Mouse (Mus musculus): ENCODE results near the gene Trim30a. TPM values are rescaled to one million over a fixed set of nuclear protein-coding genes. Genes with fewer than 3 reads are reported as not detected.
"Not testable (repeated sequence)": the region's sequence is repeated elsewhere in the genome, so short reads cannot be mapped to it uniquely, and the experiment has no call there.

Gene Trim30a
- 145 and 153 TPM in 2 replicates for polyA plus RNA-seq (2012; ENCODE audit: insufficient read depth, insufficient read length, missing spikeins)

DNA sequence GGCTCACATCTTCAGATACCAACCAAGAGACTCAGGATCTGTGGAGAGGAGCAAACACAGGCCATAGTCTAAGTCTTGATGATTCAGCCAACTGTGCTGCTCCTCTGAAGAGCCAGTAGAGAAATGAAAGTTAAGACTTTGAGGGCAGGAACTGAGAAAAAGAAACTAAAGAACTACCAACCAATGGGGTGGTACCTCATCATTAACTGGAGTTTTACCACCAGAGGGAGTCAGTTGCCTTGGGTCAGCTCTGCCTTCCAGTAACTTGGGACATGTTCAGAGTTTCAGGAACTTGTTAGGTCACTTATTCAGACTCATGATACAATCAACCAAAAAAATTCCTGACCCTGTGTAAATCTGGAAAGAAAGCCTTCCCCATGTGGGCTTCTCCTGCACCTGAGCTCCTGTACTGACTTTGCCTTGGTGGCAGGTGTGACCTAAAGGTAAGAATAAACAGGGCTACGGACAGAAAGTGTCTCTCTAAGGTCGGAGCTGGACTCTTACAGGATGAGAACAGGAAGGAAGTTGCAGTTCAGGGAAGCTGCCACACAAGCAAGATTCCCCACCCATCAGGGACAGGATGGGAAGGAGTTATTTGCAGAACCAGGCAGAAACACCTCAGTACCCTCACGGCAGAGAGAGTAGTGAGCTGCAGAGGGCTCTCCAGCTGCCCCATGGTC lies at the start of gene Trim30a:
Gene Trim30a (minus strand): TSS at position 129 of the 680 bp plus-strand sequence.
- peak within 1 kb of the TSS; percentile 62 for H3K4me3 ChIP-seq (ENCODE audit: insufficient read depth, low read length)
- H3K4me1 ChIP-seq (ENCODE audit: control insufficient read depth, insufficient read depth, low read length) = no peaks in the 10 kb centered on the region
- TF ChIP-seq POLR2A (IDR thresholded peaks at IDR 0.05; ENCODE audit: borderline replicate concordance, low read depth, low read length) (no peak), CTCF (IDR thresholded peaks at IDR 0.05; ENCODE audit: low read depth, low read length) (no peak)
- H3K27ac ChIP-seq (ENCODE audit: insufficient read depth, low read depth, low read length) = peak within 1 kb of the TSS; percentile 90

DNA sequence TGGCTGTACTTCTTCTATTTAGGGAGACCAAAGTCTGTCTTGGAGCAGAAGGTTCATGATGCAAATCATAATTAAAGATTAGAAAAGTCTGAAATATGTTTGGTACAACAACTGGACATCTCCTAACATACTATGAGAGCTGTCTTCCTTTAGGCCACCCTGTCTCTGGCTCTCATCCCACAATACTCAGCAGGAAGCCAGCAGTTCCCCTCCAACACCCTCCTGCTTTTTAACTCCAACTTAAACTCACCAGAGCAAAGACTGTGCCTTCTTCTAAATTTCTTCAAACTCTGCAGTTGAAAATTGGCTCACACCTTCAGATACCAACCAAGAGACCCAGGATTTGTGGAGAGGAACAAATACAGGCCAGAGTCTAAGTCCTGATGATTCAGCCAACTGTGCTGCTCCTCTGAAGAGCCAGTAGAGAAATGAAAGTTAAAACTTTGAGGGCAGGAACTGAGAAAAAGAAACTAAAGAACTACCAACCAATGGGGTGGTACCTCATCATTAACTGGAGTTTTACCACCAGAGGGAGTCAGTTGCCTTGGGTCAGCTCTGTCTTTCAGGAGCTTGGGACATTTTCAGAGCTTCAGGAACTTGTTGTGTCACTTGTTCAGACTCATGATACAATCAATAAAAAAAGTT lies 42.5 kb upstream of the Trim30a start, which contains the start of gene Trim30d:
Gene Trim30d (minus strand): TSS at position 429 of the 645 bp plus-strand sequence.
- H3K4me3 ChIP-seq (ENCODE audit: insufficient read depth, low read length); H3K4me1 ChIP-seq (ENCODE audit: control insufficient read depth, insufficient read depth, low read length); H3K27ac ChIP-seq (ENCODE audit: insufficient read depth, low read depth, low read length): not testable (repeated sequence)

DNA sequence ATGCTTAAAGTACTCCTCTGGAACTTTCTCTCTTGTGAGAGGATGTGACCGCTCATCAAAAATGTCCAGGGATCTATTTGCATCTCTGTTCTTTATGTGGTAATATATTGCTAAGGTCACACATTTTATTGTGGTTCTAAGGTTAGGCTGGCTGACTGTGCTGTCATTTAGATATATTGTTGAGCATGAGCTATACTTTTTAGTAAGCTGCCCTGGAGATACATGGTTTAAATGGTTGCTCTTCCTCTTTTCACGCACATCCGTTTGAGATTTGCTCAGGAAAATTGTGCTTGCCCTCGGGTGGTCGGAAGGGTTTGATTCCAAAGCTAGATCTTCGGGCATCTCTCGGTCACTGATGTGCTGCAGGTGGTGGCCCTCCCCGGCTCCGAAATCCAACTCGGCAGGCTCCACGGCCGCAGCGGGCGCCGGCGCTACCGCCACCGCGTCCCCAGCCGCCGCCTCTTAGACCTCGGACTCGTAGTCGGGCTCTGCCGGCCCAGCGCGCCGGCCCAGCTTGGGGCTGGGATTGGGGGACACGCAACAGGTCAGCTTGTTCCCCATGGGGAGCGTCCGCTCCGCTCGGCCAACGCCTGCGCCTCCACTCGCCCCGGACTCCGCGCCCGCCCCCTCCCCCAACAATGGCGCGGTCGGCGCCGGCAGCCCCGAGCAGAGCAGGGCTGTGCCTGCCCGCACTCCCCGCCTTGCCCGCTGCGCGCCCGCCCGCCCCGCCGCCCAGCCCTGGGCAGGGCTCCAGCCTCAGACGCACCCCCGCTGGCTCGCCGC lies 36.8 kb upstream of the Trim30a start:
- no peaks in the 10 kb centered on the region for H3K4me1 ChIP-seq (ENCODE audit: control insufficient read depth, insufficient read depth, low read length)
- TF ChIP-seq POLR2A (IDR thresholded peaks at IDR 0.05; ENCODE audit: borderline replicate concordance, low read depth, low read length) (no peak), CTCF (IDR thresholded peaks at IDR 0.05; ENCODE audit: low read depth, low read length) (no peak)
- H3K4me3 ChIP-seq (ENCODE audit: insufficient read depth, low read length) = no peak overlapping the region
- no peak overlapping the region for H3K27ac ChIP-seq (ENCODE audit: insufficient read depth, low read depth, low read length)

DNA sequence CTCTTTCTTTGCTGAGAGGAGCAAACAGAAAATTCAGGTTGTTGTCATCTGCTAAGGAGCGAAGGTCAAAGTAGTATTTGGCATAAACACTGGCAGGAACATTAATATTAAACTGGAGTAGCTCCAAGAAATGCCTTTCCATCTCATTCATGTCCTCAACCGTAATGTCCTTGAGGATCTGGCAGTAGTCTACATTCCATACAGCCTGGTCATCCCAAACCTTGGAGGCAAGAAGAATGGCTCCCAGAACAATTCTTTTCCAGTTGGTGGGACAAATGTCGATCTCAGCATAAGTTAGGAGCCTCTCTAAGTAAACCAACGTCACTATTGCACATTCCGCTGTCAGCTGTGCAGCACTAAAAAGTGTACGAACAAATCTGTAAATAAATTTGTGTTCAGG lies 36.2 kb upstream of the Trim30a start:
- H3K4me1 ChIP-seq (ENCODE audit: control insufficient read depth, insufficient read depth, low read length); H3K4me3 ChIP-seq (ENCODE audit: insufficient read depth, low read length); H3K27ac ChIP-seq (ENCODE audit: insufficient read depth, low read depth, low read length): not testable (repeated sequence)

DNA sequence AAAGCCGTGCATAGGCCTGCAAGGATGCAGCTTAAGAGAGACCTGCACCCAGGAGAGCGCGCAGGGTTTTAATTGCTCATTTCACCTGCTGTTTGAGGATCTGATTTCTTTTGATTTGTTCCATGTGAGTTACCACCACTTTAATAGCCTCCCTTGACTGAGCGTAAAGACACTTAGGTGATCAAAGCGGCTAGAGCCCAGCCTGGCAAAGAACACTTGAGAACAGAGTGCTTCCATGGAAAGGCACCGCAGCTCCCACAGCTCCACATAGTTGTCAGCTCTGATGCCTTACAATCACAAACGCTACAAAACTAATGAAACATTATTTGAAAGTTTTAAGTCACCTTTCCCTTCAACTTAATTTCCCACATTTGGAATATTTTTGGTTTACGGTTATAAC lies 34.5 kb upstream of the Trim30a start:
- H3K27ac ChIP-seq (ENCODE audit: insufficient read depth, low read depth, low read length); H3K4me3 ChIP-seq (ENCODE audit: insufficient read depth, low read length); H3K4me1 ChIP-seq (ENCODE audit: control insufficient read depth, insufficient read depth, low read length): not testable (repeated sequence)

DNA sequence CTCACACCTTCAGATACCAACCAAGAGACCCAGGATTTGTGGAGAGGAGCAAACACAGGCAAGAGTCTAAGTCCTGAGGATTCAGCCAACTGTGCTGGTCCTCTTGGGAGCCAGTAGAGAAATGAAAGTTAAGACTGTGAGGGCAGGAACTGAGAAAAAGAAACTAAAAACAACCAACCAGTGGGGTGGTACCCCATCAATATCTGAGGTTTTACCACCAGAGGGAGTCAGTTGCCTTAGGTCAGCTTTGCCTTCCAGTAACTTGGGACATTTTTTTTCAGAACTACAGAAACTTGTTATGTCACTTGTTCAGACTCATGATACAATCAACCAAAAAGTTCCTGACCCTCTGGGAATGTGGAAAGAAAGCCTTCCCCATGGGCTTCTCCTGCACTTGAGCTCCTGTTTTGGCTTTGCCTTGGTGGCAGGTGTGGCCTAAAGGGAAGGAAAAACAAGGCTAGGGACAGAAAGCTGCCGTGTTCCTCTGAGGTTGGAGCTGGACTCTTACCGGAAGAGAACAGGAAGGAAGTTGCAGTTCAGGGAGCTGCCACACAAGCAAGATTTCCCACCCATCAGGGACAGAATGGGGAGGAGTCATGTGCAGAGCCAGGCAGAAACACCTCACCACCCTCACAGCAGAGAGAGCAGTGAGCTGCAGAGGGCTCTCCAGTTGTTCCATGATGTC lies 18.9 kb downstream of the Trim30a start:
- no peak for TF ChIP-seq CTCF (IDR thresholded peaks at IDR 0.05; ENCODE audit: low read depth, low read length)
- no peak for TF ChIP-seq POLR2A (IDR thresholded peaks at IDR 0.05; ENCODE audit: borderline replicate concordance, low read depth, low read length)
- H3K4me3 ChIP-seq (ENCODE audit: insufficient read depth, low read length) = peak overlapping the region; percentile 59
- peaks cover 12% of the 10 kb centered on the region for H3K4me1 ChIP-seq (ENCODE audit: control insufficient read depth, insufficient read depth, low read length)
- H3K27ac ChIP-seq (ENCODE audit: insufficient read depth, low read depth, low read length) = peak overlapping the region; percentile 93

DNA sequence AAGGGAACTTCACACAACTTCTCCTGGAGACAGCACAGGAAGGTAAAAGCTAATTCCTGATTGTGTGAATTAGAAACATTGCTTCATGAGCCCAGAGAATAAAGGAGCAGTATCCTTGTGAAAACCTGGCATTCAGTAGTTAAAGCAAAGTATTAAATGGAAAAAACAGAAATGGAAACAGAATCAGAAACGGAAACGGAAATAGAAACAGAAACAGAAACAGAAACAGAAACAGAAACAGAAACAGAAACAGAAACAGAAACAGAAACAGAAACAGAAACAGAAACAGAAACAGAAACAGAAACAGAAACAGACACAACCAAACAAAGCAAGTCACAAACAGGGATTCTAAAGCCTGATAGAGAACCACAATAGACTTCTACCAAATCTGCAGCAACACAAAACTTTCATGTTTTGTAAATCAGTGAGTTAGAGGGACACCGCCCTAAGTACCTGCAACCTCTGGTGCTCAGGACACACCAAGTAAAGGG lies 60.5 kb downstream of the Trim30a start:
- H3K27ac ChIP-seq (ENCODE audit: insufficient read depth, low read depth, low read length) = no peak overlapping the region
- H3K4me1 ChIP-seq (ENCODE audit: control insufficient read depth, insufficient read depth, low read length) = peaks cover 16% of the 10 kb centered on the region
- TF ChIP-seq POLR2A (IDR thresholded peaks at IDR 0.05; ENCODE audit: borderline replicate concordance, low read depth, low read length) (no peak), CTCF (IDR thresholded peaks at IDR 0.05; ENCODE audit: low read depth, low read length) (no peak)
- no peak overlapping the region for H3K4me3 ChIP-seq (ENCODE audit: insufficient read depth, low read length)

DNA sequence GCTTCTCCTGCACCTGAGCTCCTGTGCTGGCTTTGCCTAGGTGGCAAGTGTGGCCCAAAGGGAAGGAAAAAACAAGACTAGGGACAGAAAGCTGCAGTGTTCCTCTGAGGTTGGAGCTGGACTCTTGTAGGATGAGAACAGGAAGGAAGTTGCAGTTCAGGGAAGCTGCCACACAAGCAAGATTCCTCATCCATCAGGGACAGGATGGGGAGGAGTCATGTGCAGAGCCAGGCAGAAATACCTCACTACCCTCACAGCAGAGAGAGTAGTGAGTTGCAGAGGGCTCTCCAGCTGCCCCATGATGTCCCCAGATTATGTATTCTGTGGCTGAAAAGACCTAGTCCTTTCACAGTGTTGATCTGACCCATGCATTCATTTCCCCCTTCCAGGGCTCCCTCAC lies 63.9 kb downstream of the Trim30a start:
- Histone ChIP-seq H3K27ac (ENCODE audit: insufficient read depth, low read depth, low read length) (peak overlapping the region; percentile 80), H3K4me1 (ENCODE audit: control insufficient read depth, insufficient read depth, low read length) (peaks cover 20% of the 10 kb centered on the region), H3K4me3 (ENCODE audit: insufficient read depth, low read length) (no peak overlapping the region)
- TF ChIP-seq POLR2A (IDR thresholded peaks at IDR 0.05; ENCODE audit: borderline replicate concordance, low read depth, low read length) (no peak), CTCF (IDR thresholded peaks at IDR 0.05; ENCODE audit: low read depth, low read length) (no peak)

DNA sequence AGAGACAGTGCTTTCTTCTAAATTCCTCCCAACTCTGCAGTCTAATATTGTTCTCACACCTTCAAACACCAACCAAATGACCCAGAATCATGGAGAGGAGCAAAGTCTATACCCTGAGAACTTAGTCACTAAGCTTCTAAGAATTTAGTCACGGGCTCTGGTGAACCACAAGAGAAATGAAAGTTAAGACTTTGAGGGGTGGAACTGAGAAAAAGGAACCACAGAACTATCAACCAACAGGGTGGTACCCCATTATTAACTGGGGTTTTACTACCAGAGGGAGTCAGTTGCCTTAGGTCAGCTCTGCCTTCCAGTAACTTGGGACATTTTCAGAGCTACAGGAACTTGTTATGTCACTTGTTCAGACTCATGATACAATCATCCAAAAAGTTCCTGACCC lies 64.3 kb downstream of the Trim30a start, which contains the start of gene Trim30c:
Gene Trim30c (minus strand): TSS at position 140 of the 400 bp plus-strand sequence.
- no peak within 1 kb of the TSS for H3K4me3 ChIP-seq (ENCODE audit: insufficient read depth, low read length)
- peak within 1 kb of the TSS; percentile 80 for H3K27ac ChIP-seq (ENCODE audit: insufficient read depth, low read depth, low read length)
- H3K4me1 ChIP-seq (ENCODE audit: control insufficient read depth, insufficient read depth, low read length) = peaks cover 20% of the 10 kb centered on the region
- no peak for TF ChIP-seq POLR2A (IDR thresholded peaks at IDR 0.05; ENCODE audit: borderline replicate concordance, low read depth, low read length)
